Mouse (Mus musculus) MEL (cell line): Measurements from ENCODE around the gene Pstpip1. TPM values are rescaled to one million over a fixed set of nuclear protein-coding genes. Genes with fewer than 3 reads are reported as not detected.

Experiments used
- DNase-seq: peaks from one replicate; pipeline ENCODE4 v3.0.0; 2011; ENCODE audit warnings: low read depth, low spot score
- H3K27ac ChIP-seq: 2 replicates; pipeline ENCODE4 v1.5.1; 2012; ENCODE audit warnings: low read depth, mild to moderate bottlenecking, control low read depth, low read length, moderate library complexity; ENCODE audit not compliant: control insufficient read depth
- H3K27me3 ChIP-seq, 2 experiments: fragments of 150-350 bp in 1 of 2; sonication (generic) in 1 of 2; 2 replicates each; pipeline ENCODE4 v1.6.1; 2012; ENCODE audit warnings: low read length in 2 of 2, mild to moderate bottlenecking in 2 of 2, improper control_type of control experiment in 1 of 2, moderate library complexity in 1 of 2; ENCODE audit not compliant: insufficient read depth in 2 of 2, control insufficient read depth in 1 of 2
- H3K36me3 ChIP-seq, 2 experiments: 2 replicates each; pipeline ENCODE4 v1.6.1; 2012 to 2014; ENCODE audit warnings: low read length in 2 of 2, improper control_type of control experiment in 1 of 2, inconsistent platforms in 1 of 2, mild to moderate bottlenecking in 1 of 2; ENCODE audit not compliant: insufficient read depth in 2 of 2, control insufficient read depth in 1 of 2
- H3K4me1 ChIP-seq, 2 experiments: fragments of 150-350 bp in 1 of 2; sonication (generic) in 1 of 2; 2 replicates each; pipeline ENCODE4 v1.6.1; 2012; ENCODE audit warnings: low read length in 2 of 2, improper control_type of control experiment in 1 of 2, mild to moderate bottlenecking in 1 of 2; ENCODE audit not compliant: insufficient read depth in 2 of 2, control insufficient read depth in 1 of 2
- H3K4me3 ChIP-seq, 2 experiments: fragments of 150-350 bp in 1 of 2; sonication (generic) in 1 of 2; 2 replicates each; pipeline ENCODE4 v1.5.1; 2012; ENCODE audit warnings: low read depth in 2 of 2, low read length in 2 of 2, mild to moderate bottlenecking in 2 of 2, moderate library complexity in 2 of 2, control low read depth in 1 of 2, improper control_type of control experiment in 1 of 2; ENCODE audit not compliant: control insufficient read depth in 1 of 2, insufficient read depth in 1 of 2
- H3K79me2 ChIP-seq: 2 replicates; pipeline ENCODE4 v1.6.1; 2012; ENCODE audit warnings: mild to moderate bottlenecking, low read length, moderate library complexity; ENCODE audit not compliant: control insufficient read depth, poor library complexity, insufficient read depth
- H3K9ac ChIP-seq: 2 replicates; pipeline ENCODE4 v1.6.1; 2012; ENCODE audit warnings: low read depth, mild to moderate bottlenecking, control low read depth, low read length, moderate library complexity; ENCODE audit not compliant: control insufficient read depth, poor library complexity, severe bottlenecking
- H3K9me3 ChIP-seq: fragments of 150-350 bp; sonication (generic); replicated peaks from 2 replicates; pipeline ENCODE4 v1.6.1; 2012; ENCODE audit warnings: mild to moderate bottlenecking, low read length, improper control_type of control experiment, moderate library complexity; ENCODE audit not compliant: insufficient read depth
- BHLHE40 ChIP-seq: IDR thresholded peaks from 2 replicates; pipeline ENCODE4 v1.6.1; 2012; ENCODE audit warnings: low read depth, mild to moderate bottlenecking, inconsistent platforms, low read length, improper control_type of control experiment, borderline replicate concordance
- CHD1 ChIP-seq: IDR thresholded peaks from 2 replicates; pipeline ENCODE4 v1.6.1; 2012; ENCODE audit warnings: low read depth, mild to moderate bottlenecking, inconsistent platforms, low read length, improper control_type of control experiment
- CHD2 ChIP-seq: IDR thresholded peaks from 2 replicates; pipeline ENCODE4 v1.6.1; 2011; ENCODE audit warnings: low read length, improper control_type of control experiment
- CTCF ChIP-seq, 3 experiments: IDR thresholded peaks in 2 of 3; conservative IDR thresholded peaks in 1 of 3; 2 replicates each; pipeline ENCODE4 v1.5.1; 2011 to 2012; ENCODE audit warnings: low read length in 3 of 3, low read depth in 2 of 3, mild to moderate bottlenecking in 2 of 3, improper control_type of control experiment in 1 of 3, inconsistent platforms in 1 of 3, mixed read lengths in 1 of 3, moderate library complexity in 1 of 3; ENCODE audit not compliant: control insufficient read depth in 1 of 3, insufficient read depth in 1 of 3, poor library complexity in 1 of 3, severe bottlenecking in 1 of 3
- ELF1 ChIP-seq: IDR thresholded peaks from 2 replicates; pipeline ENCODE4 v1.6.1; 2014; ENCODE audit warnings: low read depth, mild to moderate bottlenecking, inconsistent platforms, low read length, improper control_type of control experiment, moderate library complexity
- ETS1 ChIP-seq: IDR thresholded peaks from 2 replicates; pipeline ENCODE4 v1.6.1; 2012; ENCODE audit warnings: low read depth, mild to moderate bottlenecking, inconsistent platforms, low read length, improper control_type of control experiment, moderate library complexity
- GABPA ChIP-seq: IDR thresholded peaks from 2 replicates; pipeline ENCODE4 v1.6.1; 2012; ENCODE audit warnings: low read depth, mild to moderate bottlenecking, inconsistent platforms, low read length, improper control_type of control experiment, moderate library complexity
- JUND ChIP-seq: IDR thresholded peaks from 2 replicates; pipeline ENCODE4 v1.6.1; 2011; ENCODE audit warnings: low read depth, mild to moderate bottlenecking, improper control_type of control experiment, low read length
- KAT2A ChIP-seq: conservative IDR thresholded peaks from 2 replicates; pipeline ENCODE4 v1.6.1; 2012; ENCODE audit warnings: low read depth, low read length, improper control_type of control experiment, inconsistent platforms
- MAFK ChIP-seq: IDR thresholded peaks from 2 replicates; pipeline ENCODE4 v1.6.1; 2011; ENCODE audit warnings: low read depth, mild to moderate bottlenecking, low read length, improper control_type of control experiment, borderline replicate concordance
- MAX ChIP-seq: IDR thresholded peaks from 2 replicates; pipeline ENCODE4 v1.6.1; 2011; ENCODE audit warnings: low read length, improper control_type of control experiment
- MEF2A ChIP-seq: IDR thresholded peaks from 2 replicates; pipeline ENCODE4 v1.6.1; 2014; ENCODE audit warnings: low read depth, mild to moderate bottlenecking, inconsistent platforms, low read length, improper control_type of control experiment; ENCODE audit not compliant: poor library complexity, insufficient replicate concordance, severe bottlenecking; ENCODE audit errors: extremely low read depth
- MXI1 ChIP-seq: IDR thresholded peaks from 2 replicates; pipeline ENCODE4 v1.6.1; 2011; ENCODE audit warnings: mild to moderate bottlenecking, low read depth, low read length, improper control_type of control experiment
- MYC ChIP-seq: IDR thresholded peaks from 2 replicates; pipeline ENCODE4 v1.6.1; 2011; ENCODE audit warnings: low read depth, mild to moderate bottlenecking, low read length, improper control_type of control experiment, moderate library complexity
- NELFE ChIP-seq: IDR thresholded peaks from 2 replicates; pipeline ENCODE4 v1.6.1; 2011; ENCODE audit warnings: low read depth, low read length, improper control_type of control experiment
- POLR2AphosphoS5 ChIP-seq: IDR thresholded peaks from 2 replicates; pipeline ENCODE4 v1.6.1; 2012; ENCODE audit warnings: low read depth, borderline replicate concordance, mild to moderate bottlenecking, inconsistent platforms, low read length, moderate library complexity, mixed read lengths
- RAD21 ChIP-seq: IDR thresholded peaks from 2 replicates; pipeline ENCODE4 v1.6.1; 2011; ENCODE audit warnings: mild to moderate bottlenecking, low read depth, low read length, improper control_type of control experiment
- RCOR1 ChIP-seq: IDR thresholded peaks from 2 replicates; pipeline ENCODE4 v1.6.1; 2012; ENCODE audit warnings: low read depth, mild to moderate bottlenecking, inconsistent platforms, low read length, improper control_type of control experiment
- SMC3 ChIP-seq: IDR thresholded peaks from 2 replicates; pipeline ENCODE4 v1.6.1; 2011; ENCODE audit warnings: low read depth, low read length, improper control_type of control experiment
- TAL1 ChIP-seq: IDR thresholded peaks from 2 replicates; pipeline ENCODE4 v1.6.1; 2012; ENCODE audit warnings: mild to moderate bottlenecking, inconsistent platforms, low read length, moderate library complexity, mixed read lengths
- TCF12 ChIP-seq: IDR thresholded peaks from 2 replicates; pipeline ENCODE4 v1.6.1; 2014; ENCODE audit warnings: low read depth, mild to moderate bottlenecking, inconsistent platforms, low read length, improper control_type of control experiment, moderate library complexity
- USF1 ChIP-seq: IDR thresholded peaks from 2 replicates; pipeline ENCODE4 v1.6.1; 2014; ENCODE audit warnings: low read depth, mild to moderate bottlenecking, inconsistent platforms, low read length, improper control_type of control experiment, moderate library complexity
- ZC3H11A ChIP-seq: IDR thresholded peaks from 2 replicates; pipeline ENCODE4 v1.6.1; 2012; ENCODE audit warnings: low read depth, mild to moderate bottlenecking, inconsistent platforms, low read length, improper control_type of control experiment
- ZMIZ1 ChIP-seq: IDR thresholded peaks from 2 replicates; pipeline ENCODE4 v1.6.1; 2012; ENCODE audit warnings: low read depth, mild to moderate bottlenecking, inconsistent platforms, low read length, improper control_type of control experiment, moderate library complexity
- ZNF384 ChIP-seq: IDR thresholded peaks from 2 replicates; pipeline ENCODE4 v1.6.1; 2012; ENCODE audit warnings: low read depth, mild to moderate bottlenecking, inconsistent platforms, low read length, improper control_type of control experiment
- polyA plus RNA-seq, 2 experiments: library from polyadenylated mRNA; stranded (reverse) in 1 of 2; unstranded in 1 of 2; fragments of >175 nt in 1 of 2; fragments of >200 nt in 1 of 2; gene quantifications; 2 replicates each; pipeline versions ENCODE4 v1.2.1 to v1.2.4; 2012; ENCODE audit warnings: low replicate concordance in 2 of 2, low read depth in 1 of 2; ENCODE audit not compliant: insufficient read length in 2 of 2, insufficient read depth in 1 of 2, missing spikeins in 1 of 2
- total RNA-seq: library from RNA; depleted of rRNA; stranded (reverse); fragments of 300-350 nt; gene quantifications from 2 replicates; pipeline ENCODE4 v1.2.3, GENCODE M21; 2012

Pstpip1 gene
- total and polyA plus RNA-seq, 3 experiments: 0.04 to 0.22 TPM; not detected in 1

DNA sequence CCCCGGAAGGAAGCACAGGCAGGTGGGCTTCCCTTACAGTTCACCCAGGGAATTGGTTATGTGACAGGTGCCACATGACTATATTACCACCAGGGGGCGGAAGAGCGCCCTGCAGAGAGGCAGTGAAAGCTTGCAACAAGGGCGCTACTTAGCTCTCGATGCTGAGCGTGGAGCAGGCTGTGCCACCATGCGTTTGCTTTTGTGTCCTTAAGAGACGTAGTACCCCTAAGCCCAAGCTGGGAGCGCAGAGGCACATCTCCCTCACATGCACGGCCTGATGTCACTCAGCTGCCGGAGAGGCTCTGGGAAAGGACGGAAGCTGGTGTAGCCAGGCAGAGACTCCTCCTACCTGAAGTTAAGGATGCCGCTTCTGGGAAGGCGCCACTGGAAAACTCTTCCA lies 28.8 kb downstream of the Pstpip1 start:
- no peak overlapping the region for H3K27ac ChIP-seq
- DNase-seq: peak; percentile 88
- peak overlapping the region in 1 of 2 experiments; percentile 41; a peak in 2 of 4 replicates for H3K4me3 ChIP-seq
- H3K27me3 ChIP-seq: no peaks in the 10 kb centered on the region
- no peaks in the 10 kb centered on the region for H3K36me3 ChIP-seq
- no peaks in the 10 kb centered on the region for H3K9me3 ChIP-seq
- H3K9ac ChIP-seq: no peak overlapping the region
- no peaks in the 10 kb centered on the region for H3K4me1 ChIP-seq
- TF ChIP-seq ELF1 (no peak), MAX (peak; percentile 25; the same call in 1 of the 2 replicates), GABPA (no peak), USF1 (peak; percentile 58; the same call in 1 of the 2 replicates), POLR2AphosphoS5 (no peak), ZMIZ1 (no peak), MXI1 (no peak), MAFK (no peak), TCF12 (no peak), KAT2A (no peak), BHLHE40 (no peak), RAD21 (peak; percentile 73), SMC3 (peak; percentile 88), ZC3H11A (peak; percentile 65), ETS1 (no peak), ZNF384 (no peak), TAL1 (no peak), MEF2A (no peak), CHD2 (no peak), CTCF (IDR thresholded peaks at IDR 0.05 in 2 of 3, conservative IDR thresholded peaks at IDR 0.05 in 1 of 3; ENCODE audit: control insufficient read depth in 1 of 3, insufficient read depth in 1 of 3, low read depth in 2 of 3, low read length in 3 of 3, poor library complexity in 1 of 3, severe bottlenecking in 1 of 3) (peak; percentile 90 to 93 (median 91)), NELFE (no peak), JUND (no peak), RCOR1 (no peak), MYC (peak; percentile 42; the same call in 1 of the 2 replicates), CHD1 (no peak)
- no peaks in the 10 kb centered on the region for H3K79me2 ChIP-seq
